9 mouse cellular contexts compared by ENCODE assay signal in the genomic region with DNA sequence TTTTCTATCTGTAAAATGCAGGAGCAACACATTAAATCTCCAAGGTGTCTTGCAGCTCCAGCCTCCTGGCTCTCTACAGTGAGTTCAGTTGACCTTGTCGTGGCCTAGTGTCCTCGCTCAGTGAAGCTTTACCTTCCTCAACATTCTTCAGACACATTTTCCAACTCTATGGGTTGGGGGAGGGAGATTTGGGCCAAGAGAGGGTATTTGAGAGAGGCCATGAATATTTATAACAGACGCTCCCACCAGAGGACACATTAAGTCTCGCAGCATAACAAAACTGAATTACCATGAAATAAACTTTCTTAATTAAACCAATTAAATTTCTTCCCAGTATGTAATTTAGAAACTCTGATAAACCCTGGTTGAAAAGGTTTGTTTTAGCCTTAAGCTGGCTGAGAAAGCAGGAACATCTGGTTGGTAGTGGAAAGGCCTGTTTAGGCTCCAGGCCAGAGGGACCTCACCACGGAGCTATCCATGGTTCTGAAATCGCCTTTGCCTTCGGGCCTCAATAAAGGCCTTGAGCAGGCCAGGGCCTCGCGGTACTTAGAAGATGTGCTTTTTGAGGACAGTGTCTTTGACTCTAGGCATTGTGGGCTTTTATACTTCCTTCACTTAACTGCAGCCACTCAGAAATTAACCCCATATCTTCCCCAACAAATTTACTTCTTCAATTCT.
DNase-seq lines count a peak whose midpoint lies in the region; ATAC-seq and TF ChIP-seq lines count a peak whose summit lies in the region.
"Had no signal": no experiment of that assay in that cellular context is flagged by ENCODE, and none has a peak within 500 bp of the region (broad histone marks: within the 10 kb centered on the region; RNA-seq: fewer than 3 reads in every experiment).

No protein-coding gene starts in this region.

- H3K4me3 ChIP-seq in hindbrain, embryonic 10.5 days: no peak overlapping the region
- H3K4me3 ChIP-seq in hindbrain, embryonic 13.5 days: no peak overlapping the region
- no peak overlapping the region for H3K4me3 ChIP-seq in forebrain, embryonic 14.5 days (ENCODE audit: low read depth, low read length)
- H3K4me3 ChIP-seq: limb, embryonic 15.5 days had no signal

- H3K9me3 ChIP-seq in hindbrain, embryonic 10.5 days: no peaks in the 10 kb centered on the region
- no peaks in the 10 kb centered on the region for H3K9me3 ChIP-seq in hindbrain, embryonic 13.5 days
- H3K9me3 ChIP-seq in forebrain, embryonic 14.5 days (replicated peaks; ENCODE audit: control insufficient read depth, low read length): no peaks in the 10 kb centered on the region
- H3K9me3 ChIP-seq: limb, embryonic 15.5 days had no signal

- H3K4me1 ChIP-seq in hindbrain, embryonic 10.5 days (replicated peaks): peaks cover 5% of the 10 kb centered on the region; the same call in 1 of the 2 replicates
- peaks cover 3% of the 10 kb centered on the region; the same call in 1 of the 2 replicates for H3K4me1 ChIP-seq in hindbrain, embryonic 13.5 days (replicated peaks)
- no peaks in the 10 kb centered on the region for H3K4me1 ChIP-seq in forebrain, embryonic 14.5 days (ENCODE audit: control insufficient read depth, insufficient read depth, low read length)
- H3K4me1 ChIP-seq: limb, embryonic 15.5 days had no signal

- ATAC-seq in hindbrain, embryonic 13.5 days (ENCODE audit: low FRiP score): no peak
- ATAC-seq in Patski: no peak
- no peak for ATAC-seq in forebrain, embryonic 14.5 days
- ATAC-seq in inflammation-experienced regulatory T-cells, adult 6 months: no peak

- no peaks in the 10 kb centered on the region for H3K27me3 ChIP-seq in hindbrain, embryonic 10.5 days (ENCODE audit: insufficient read depth, poor library complexity, severe bottlenecking)
- no peaks in the 10 kb centered on the region for H3K27me3 ChIP-seq in hindbrain, embryonic 13.5 days
- H3K27me3 ChIP-seq in Patski: no peaks in the 10 kb centered on the region
- H3K27me3 ChIP-seq in forebrain, embryonic 14.5 days (replicated peaks; ENCODE audit: control insufficient read depth, insufficient read depth, low read length): no peaks in the 10 kb centered on the region
- H3K27me3 ChIP-seq: limb, embryonic 15.5 days had no signal

- POLR2A ChIA-PET in Patski (lab: Charles Lee): no interaction called here

- TF ChIP-seq CTCF in Patski (IDR thresholded peaks at IDR 0.05): no peak

- CTCF ChIA-PET in Patski (lab: Charles Lee): no interaction called here

- no peak overlapping the region for H3K4me2 ChIP-seq in hindbrain, embryonic 13.5 days
- H3K4me2 ChIP-seq in forebrain, embryonic 14.5 days (ENCODE audit: low read length): no peak overlapping the region
- H3K4me2 ChIP-seq: limb, embryonic 15.5 days had no signal

- no peak overlapping the region for H3K27ac ChIP-seq in hindbrain, embryonic 10.5 days
- H3K27ac ChIP-seq in hindbrain, embryonic 13.5 days: no peak overlapping the region
- H3K27ac ChIP-seq in forebrain, embryonic 14.5 days (ENCODE audit: low read depth, low read length): no peak overlapping the region
- H3K27ac ChIP-seq: limb, embryonic 15.5 days had no signal

- in situ Hi-C loops in Patski (cut with MboI; ENCODE audit: low pct_unique_long_range_greater_than_20kb): no loop called here

- H3K9ac ChIP-seq in hindbrain, embryonic 13.5 days: no peak overlapping the region
- H3K9ac ChIP-seq in forebrain, embryonic 14.5 days (ENCODE audit: low read length): no peak overlapping the region
- H3K9ac ChIP-seq: limb, embryonic 15.5 days had no signal

- peak; percentile 62 for DNase-seq in hindbrain, embryonic 10.5 days (ENCODE audit: low spot score)
- peak; percentile 44 for DNase-seq in Patski (ENCODE audit: low read depth, low spot score)
- peak; percentile 70 for DNase-seq in forebrain, embryonic 14.5 days (ENCODE audit: low spot score)
- DNase-seq in kidney, postnatal 10 days: peak; percentile 86
- peak; percentile 88 for DNase-seq in mesoderm, embryonic 11.5 days (ENCODE audit: low read depth, low spot score)
- peak; percentile 46 for DNase-seq in yolk sac, embryonic 10.5 days (ENCODE audit: low spot score)

- H3K36me3 ChIP-seq in hindbrain, embryonic 10.5 days: no peaks in the 10 kb centered on the region
- no peaks in the 10 kb centered on the region for H3K36me3 ChIP-seq in hindbrain, embryonic 13.5 days
- no peaks in the 10 kb centered on the region for H3K36me3 ChIP-seq in forebrain, embryonic 14.5 days (ENCODE audit: control insufficient read depth, insufficient read depth, low read length)
- H3K36me3 ChIP-seq: limb, embryonic 15.5 days had no signal

- 30% methylated on average over 9 of the region's 9 CpGs for WGBS in hindbrain, embryonic 10.5 days
- WGBS in hindbrain, embryonic 13.5 days: 31% methylated on average over 9 of the region's 9 CpGs
- 27% methylated on average over 9 of the region's 9 CpGs for WGBS in forebrain, embryonic 14.5 days
